Mouse (Mus musculus) kidney, adult 2 months (tissue): ENCODE data around the gene Lbx1.

Experiments
- CTCF ChIP-seq: fragments of 200-500 bp; conservative IDR thresholded peaks from 2 replicates; pipeline ENCODE4 v1.5.1; 2011; ENCODE audit warnings: low read depth, mild to moderate bottlenecking, control low read depth, low read length, moderate library complexity, mixed read lengths; ENCODE audit not compliant: insufficient read depth, insufficient read length
- POLR2A ChIP-seq: fragments of 200-500 bp; IDR thresholded peaks from one replicate; pipeline ENCODE4 v1.6.1; 2011; ENCODE audit warnings: low read depth, low read length, control low read depth

DNA sequence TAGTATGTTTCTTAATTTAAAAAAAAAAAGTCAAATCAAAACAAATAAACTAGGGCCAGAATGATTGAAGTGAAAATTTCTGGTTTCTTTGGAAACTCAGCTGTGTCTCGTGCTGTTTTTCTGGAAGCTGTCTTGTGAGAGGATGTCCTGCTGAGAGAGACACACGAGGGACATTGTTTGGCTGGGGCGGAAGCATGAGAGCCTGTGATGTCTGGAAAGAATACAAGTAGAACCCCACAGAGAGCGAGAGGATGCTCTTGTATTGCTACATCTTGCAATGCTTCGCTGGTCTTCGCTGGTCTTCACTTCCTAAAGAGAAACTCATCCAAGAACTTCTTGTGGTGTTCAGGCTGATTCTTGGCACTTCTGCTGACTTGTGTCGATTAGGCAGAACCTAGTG is 19.2 kb upstream of the Lbx1 start:
- TF ChIP-seq CTCF (no peak), POLR2A (no peak)
